Mouse (Mus musculus) kidney, adult 10 weeks (tissue): ENCODE data around the gene Tnni1. TPM values are rescaled to one million over a fixed set of nuclear protein-coding genes. Genes with fewer than 3 reads are reported as not detected.

ENCODE experiments used
- polyA plus RNA-seq: library from polyadenylated mRNA; stranded (reverse); fragments of 350-450 nt; fragmentation: Illumina TruSeq; extraction: RNeasy Lipid Tissue Mini Kit (QIAGEN cat#74804); gene quantifications from one replicate; pipeline ENCODE4 v1.2.3, GENCODE M21; 2014; ENCODE audit warnings: low read depth, low replicate concordance

The Tnni1 gene
- not detected for polyA plus RNA-seq

DNA sequence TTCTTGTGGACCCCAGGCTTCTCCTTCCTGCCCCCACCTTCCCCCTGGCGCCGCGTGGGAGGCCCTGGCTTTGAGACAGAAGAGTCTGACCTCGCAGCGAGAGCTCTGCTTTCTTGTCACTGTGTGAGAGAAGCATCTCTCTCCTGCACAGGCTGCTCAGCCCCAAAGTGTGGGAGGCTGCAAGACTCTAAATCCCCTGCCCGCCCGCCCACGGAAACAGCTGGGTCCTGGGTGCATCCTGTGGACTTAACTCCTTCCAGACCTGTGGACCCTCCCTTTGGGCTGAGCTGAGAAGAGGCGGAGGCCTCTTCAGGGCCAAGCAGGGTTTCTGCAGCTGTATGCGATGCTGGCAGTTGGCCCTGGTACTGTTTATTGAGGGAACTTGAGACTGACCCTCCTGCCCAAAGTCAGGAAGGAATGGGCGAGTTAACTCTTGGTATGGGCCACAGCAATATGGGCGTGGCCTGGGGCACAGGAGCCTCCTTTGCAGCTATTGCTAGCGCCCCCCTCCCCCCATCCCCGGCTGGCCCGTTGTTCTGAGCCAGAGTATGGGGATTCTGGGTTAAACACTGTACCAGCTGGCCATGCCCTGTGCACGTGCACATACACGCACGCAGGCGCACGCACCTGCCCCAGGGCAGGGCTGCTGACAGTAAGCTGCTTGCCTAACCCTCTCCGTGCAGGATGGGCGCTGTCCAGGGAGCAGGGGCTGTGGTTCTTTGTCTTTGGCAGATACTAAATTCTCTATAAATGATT is at the start of gene Tnni1:
Tnni1 (plus strand) TSS at position 655 of the 756 bp plus-strand sequence.

GRCm38 (mm10) chr1:135765645-135766591 is 13.3 kb upstream of the Tnni1 start, which contains the start of gene Phlda3:
Gene Phlda3, plus strand, starts transcription at chr1:135766119.

DNA sequence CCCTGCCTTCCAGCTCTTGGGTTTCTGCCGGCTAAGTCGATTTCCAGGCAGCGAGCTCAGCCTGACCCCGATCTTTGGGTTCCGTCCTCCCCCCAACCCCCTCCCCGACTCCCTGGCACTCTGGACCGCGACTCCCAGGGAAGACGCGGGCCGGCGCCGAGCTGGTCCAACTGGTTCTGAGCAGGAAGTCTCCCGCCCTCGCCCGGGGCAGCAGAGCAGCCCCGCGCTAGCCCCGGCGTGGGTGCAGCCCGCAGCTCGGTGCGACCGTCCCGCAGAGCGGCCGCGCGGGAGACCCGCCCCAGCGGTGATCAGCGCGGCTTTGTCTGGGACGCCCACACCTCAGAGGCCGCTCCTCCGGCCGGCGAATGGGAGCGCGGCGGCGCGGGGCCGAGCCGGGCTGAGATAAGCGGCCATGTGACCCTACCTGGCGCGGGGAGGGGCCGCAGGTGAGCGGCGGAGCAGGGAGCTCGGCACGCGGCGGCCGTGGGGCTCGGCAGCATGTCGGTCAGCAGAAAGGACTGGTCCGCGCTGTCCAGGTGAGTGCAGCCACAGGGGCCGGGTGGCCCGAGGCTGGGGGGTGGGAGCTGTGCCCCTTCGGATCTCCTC is 39.4 kb downstream of the Tnni1 start, which contains the start of gene Lad1:
Lad1 (plus strand) TSS at position 118 of the 606 bp plus-strand sequence.

GRCm38 (mm10) chr1:135835716-135836483 is 56.7 kb downstream of the Tnni1 start, which contains the start of gene Tnnt2:
Gene Tnnt2, plus strand, starts transcription at chr1:135836354.

Other genes with a start within 250 kb of the Tnni1 start
- 3.2 TPM for gene Nav1, start 172.1 kb upstream of the Tnni1 start, polyA plus RNA-seq
- gene Csrp1, start 59.4 kb upstream of the Tnni1 start, polyA plus RNA-seq, result 20.7 TPM
- gene Phlda3, start 13.3 kb upstream of the Tnni1 start, polyA plus RNA-seq, result 0.89 TPM
- 8.3 TPM for gene Lad1, start 39.2 kb downstream of the Tnni1 start, polyA plus RNA-seq
- gene Tnnt2, start 56.9 kb downstream of the Tnni1 start, polyA plus RNA-seq, result not detected
- gene Pkp1, start 139.8 kb downstream of the Tnni1 start, polyA plus RNA-seq, result not detected
- not detected for gene Igfn1, start 226.9 kb downstream of the Tnni1 start, polyA plus RNA-seq
- 6.1 TPM for gene Tmem9, start 228.7 kb downstream of the Tnni1 start, polyA plus RNA-seq